Mouse (Mus musculus) hindbrain, embryonic 13.5 days (tissue): Measurements from ENCODE around the gene Kif13a. TPM values are rescaled to one million over a fixed set of nuclear protein-coding genes. Genes with fewer than 3 reads are reported as not detected.

Experiments used
- ATAC-seq: fragments of 200-750 bp; cut with Nextera tagmentation; 2 replicates; pipeline ENCODE4 v1.8.0; 2017; ENCODE audit warnings: moderate TSS enrichment; ENCODE audit not compliant: low FRiP score
- H3K27ac ChIP-seq: fragments of 300-500 bp; sonication (generic); 2 replicates; pipeline ENCODE4 v1.5.1; 2015; ENCODE audit warnings: inconsistent platforms, mild to moderate bottlenecking, moderate library complexity
- H3K27me3 ChIP-seq: fragments of 300-500 bp; sonication (generic); 2 replicates; pipeline ENCODE4 v1.6.1; 2015; ENCODE audit warnings: mild to moderate bottlenecking, inconsistent platforms
- H3K36me3 ChIP-seq: fragments of 300-500 bp; sonication (generic); 2 replicates; pipeline ENCODE4 v1.6.1; 2015; ENCODE audit warnings: mild to moderate bottlenecking, inconsistent platforms
- H3K4me1 ChIP-seq: fragments of 300-500 bp; sonication (generic); replicated peaks from 2 replicates; pipeline ENCODE4 v1.6.1; 2015; ENCODE audit warnings: inconsistent platforms
- H3K4me2 ChIP-seq: fragments of 300-500 bp; sonication (generic); 2 replicates; pipeline ENCODE4 v1.6.1; 2015; ENCODE audit warnings: inconsistent platforms, mild to moderate bottlenecking, moderate library complexity
- H3K4me3 ChIP-seq: fragments of 300-500 bp; sonication (generic); 2 replicates; pipeline ENCODE4 v1.5.1; 2015; ENCODE audit warnings: mild to moderate bottlenecking, inconsistent platforms
- H3K9ac ChIP-seq: fragments of 300-500 bp; sonication (generic); 2 replicates; pipeline ENCODE4 v1.6.1; 2015; ENCODE audit warnings: mild to moderate bottlenecking, inconsistent platforms
- H3K9me3 ChIP-seq: fragments of 300-500 bp; sonication (generic); 2 replicates; pipeline ENCODE4 v1.6.1; 2016; ENCODE audit warnings: inconsistent platforms
- WGBS: fragments of 180-500 bp; shearing (Covaris S2); methylation state at CpG from one replicate; pipeline ENCODE4 v1.1.7; 2015; 5-methylcytosine and 5-hydroxymethylcytosine counted together
- polyA plus RNA-seq: library from polyadenylated mRNA; unstranded; fragments of >200 nt; fragmentation: Nextera tagmentation; extraction: Ambion mirVana; gene quantifications from 2 replicates; pipeline ENCODE4 v1.2.1, GENCODE M21; 2015

Kif13a gene
- polyA plus RNA-seq, 1 experiment from 2014 or later, result 11.6 TPM

GRCm38 (mm10) chr13:46946041-46946440 is 16.4 kb upstream of the Kif13a start:
- no peak for ATAC-seq
- no peaks in the 10 kb centered on the region for H3K9me3 ChIP-seq
- H3K4me1 ChIP-seq, result 0 out of 2 replicates have a peak, but pooled peaks cover 5% of the 10 kb centered on the region
- H3K9ac ChIP-seq, result no peak overlapping the region
- H3K4me2 ChIP-seq, result no peak overlapping the region
- WGBS, result 48% methylated on average over 5 of the region's 5 CpGs
- no peak overlapping the region for H3K4me3 ChIP-seq
- no peak overlapping the region for H3K27ac ChIP-seq
- no peaks in the 10 kb centered on the region for H3K36me3 ChIP-seq
- no peaks in the 10 kb centered on the region for H3K27me3 ChIP-seq

GRCm38 (mm10) chr13:46945256-46945655 is 15.6 kb upstream of the Kif13a start:
- WGBS, result 85% methylated on average over 3 of the region's 3 CpGs
- no peak overlapping the region for H3K4me3 ChIP-seq
- no peaks in the 10 kb centered on the region for H3K9me3 ChIP-seq
- no peak overlapping the region for H3K9ac ChIP-seq
- no peak overlapping the region for H3K27ac ChIP-seq
- ATAC-seq, result no peak
- 0 out of 2 replicates have a peak, but pooled peaks cover 5% of the 10 kb centered on the region for H3K4me1 ChIP-seq
- H3K27me3 ChIP-seq, result no peaks in the 10 kb centered on the region
- H3K4me2 ChIP-seq, result no peak overlapping the region
- no peaks in the 10 kb centered on the region for H3K36me3 ChIP-seq

GRCm38 (mm10) chr13:46943294-46943693 is 13.6 kb upstream of the Kif13a start:
- Histone ChIP-seq H3K4me2 (no peak overlapping the region), H3K27ac (no peak overlapping the region), H3K4me3 (no peak overlapping the region), H3K9me3 (no peaks in the 10 kb centered on the region), H3K4me1 (0 out of 2 replicates have a peak, but pooled peaks cover 5% of the 10 kb centered on the region), H3K36me3 (no peaks in the 10 kb centered on the region), H3K27me3 (no peaks in the 10 kb centered on the region), H3K9ac (no peak overlapping the region)
- ATAC-seq, result no peak

- 84% methylated on average over 10 of the region's 10 CpGs for WGBS
- Histone ChIP-seq H3K4me1 (peaks cover 7% of the 10 kb centered on the region), H3K9ac (no peak overlapping the region), H3K27me3 (0 out of 2 replicates have a peak, but pooled peaks cover 10% of the 10 kb centered on the region), H3K9me3 (no peaks in the 10 kb centered on the region), H3K36me3 (no peaks in the 10 kb centered on the region), H3K4me2 (no peak overlapping the region), H3K27ac (no peak overlapping the region), H3K4me3 (no peak overlapping the region)
- no peak for ATAC-seq
Measured at GRCm38 (mm10) chr13:46934116-46934515, 4.4 kb upstream of the Kif13a start.

- no peak overlapping the region for H3K27ac ChIP-seq
- no peak overlapping the region for H3K4me2 ChIP-seq
- H3K36me3 ChIP-seq, result no peaks in the 10 kb centered on the region
- peaks cover 19% of the 10 kb centered on the region for H3K4me1 ChIP-seq
- H3K9me3 ChIP-seq, result no peaks in the 10 kb centered on the region
- H3K27me3 ChIP-seq, result 0 out of 2 replicates have a peak, but pooled peaks cover 10% of the 10 kb centered on the region
- no peak overlapping the region for H3K4me3 ChIP-seq
- 86% methylated on average over 6 of the region's 6 CpGs for WGBS
- ATAC-seq, result no peak
- no peak overlapping the region for H3K9ac ChIP-seq
Measured at GRCm38 (mm10) chr13:46932846-46933245, 3.2 kb upstream of the Kif13a start.

- peaks cover 19% of the 10 kb centered on the region for H3K4me1 ChIP-seq
- 91% methylated on average over 1 of the region's 1 CpGs for WGBS
- no peak for ATAC-seq
- H3K27me3 ChIP-seq, result 0 out of 2 replicates have a peak, but pooled peaks cover 10% of the 10 kb centered on the region
- no peak overlapping the region for H3K9ac ChIP-seq
- H3K27ac ChIP-seq, result no peak overlapping the region
- H3K4me3 ChIP-seq, result no peak overlapping the region
- H3K9me3 ChIP-seq, result no peaks in the 10 kb centered on the region
- no peak overlapping the region for H3K4me2 ChIP-seq
- no peaks in the 10 kb centered on the region for H3K36me3 ChIP-seq
Measured at GRCm38 (mm10) chr13:46932049-46932448, 2.4 kb upstream of the Kif13a start.

GRCm38 (mm10) chr13:46930659-46931046 is 986 bp upstream of the Kif13a start:
- peak; percentile 33 for ATAC-seq
- Histone ChIP-seq H3K4me1 (peaks cover 29% of the 10 kb centered on the region), H3K4me2 (peak overlapping the region; percentile 81), H3K9me3 (no peaks in the 10 kb centered on the region), H3K27me3 (0 out of 2 replicates have a peak, but pooled peaks cover 10% of the 10 kb centered on the region), H3K27ac (peak overlapping the region; percentile 98), H3K4me3 (peak overlapping the region; percentile 81), H3K9ac (peak overlapping the region; percentile 92), H3K36me3 (peaks cover 6% of the 10 kb centered on the region; the same call in 1 of the 2 replicates)
- under 1% methylated on average over 15 of the region's 15 CpGs for WGBS

- peak; percentile 66 for ATAC-seq
- H3K27me3 ChIP-seq, result 0 out of 2 replicates have a peak, but pooled peaks cover 10% of the 10 kb centered on the region
- peaks cover 30% of the 10 kb centered on the region for H3K4me1 ChIP-seq
- H3K9ac ChIP-seq, result peak overlapping the region; percentile 92
- under 1% methylated on average over 56 of the region's 60 CpGs for WGBS
- peak overlapping the region; percentile 98 for H3K27ac ChIP-seq
- peak overlapping the region; percentile 81 for H3K4me3 ChIP-seq
- H3K36me3 ChIP-seq, result peaks cover 8% of the 10 kb centered on the region; the same call in 1 of the 2 replicates
- H3K4me2 ChIP-seq, result peak overlapping the region; percentile 81
- H3K9me3 ChIP-seq, result no peaks in the 10 kb centered on the region
Measured at GRCm38 (mm10) chr13:46928961-46929691, 541 bp downstream of the Kif13a start.

- peak overlapping the region; percentile 92 for H3K9ac ChIP-seq
- peaks cover 8% of the 10 kb centered on the region; the same call in 1 of the 2 replicates for H3K36me3 ChIP-seq
- peak overlapping the region; percentile 81 for H3K4me2 ChIP-seq
- H3K9me3 ChIP-seq, result no peaks in the 10 kb centered on the region
- no peak for ATAC-seq
- peak overlapping the region; percentile 81 for H3K4me3 ChIP-seq
- 0 out of 2 replicates have a peak, but pooled peaks cover 10% of the 10 kb centered on the region for H3K27me3 ChIP-seq
- H3K4me1 ChIP-seq, result peaks cover 30% of the 10 kb centered on the region
- H3K27ac ChIP-seq, result no peak overlapping the region
- 18% methylated on average over 5 of the region's 5 CpGs for WGBS
Measured at GRCm38 (mm10) chr13:46928404-46928803, 1.3 kb downstream of the Kif13a start.

- 81% methylated on average over 13 of the region's 13 CpGs for WGBS
- ATAC-seq, result no peak
Measured at GRCm38 (mm10) chr13:46925671-46926070, 4.0 kb downstream of the Kif13a start.

GRCm38 (mm10) chr13:46921559-46921958 is 8.1 kb downstream of the Kif13a start:
- H3K4me3 ChIP-seq, result no peak overlapping the region
- peaks cover 8% of the 10 kb centered on the region; the same call in 1 of the 2 replicates for H3K36me3 ChIP-seq
- H3K9ac ChIP-seq, result no peak overlapping the region
- no peak overlapping the region for H3K27ac ChIP-seq
- ATAC-seq, result no peak
- 87% methylated on average over 8 of the region's 8 CpGs for WGBS
- H3K27me3 ChIP-seq, result no peaks in the 10 kb centered on the region
- peaks cover 7% of the 10 kb centered on the region for H3K4me1 ChIP-seq
- H3K9me3 ChIP-seq, result no peaks in the 10 kb centered on the region
- H3K4me2 ChIP-seq, result no peak overlapping the region

More at GRCm38 (mm10) chr13:46925671-46926070, 4.0 kb downstream of the Kif13a start:
- H3K36me3 ChIP-seq, result peaks cover 8% of the 10 kb centered on the region; the same call in 1 of the 2 replicates
- H3K4me1 ChIP-seq, result peaks cover 27% of the 10 kb centered on the region
- no peak overlapping the region for H3K4me3 ChIP-seq
- no peaks in the 10 kb centered on the region for H3K9me3 ChIP-seq
- no peak overlapping the region for H3K27ac ChIP-seq
- H3K9ac ChIP-seq, result no peak overlapping the region
- no peaks in the 10 kb centered on the region for H3K27me3 ChIP-seq
- no peak overlapping the region for H3K4me2 ChIP-seq

GRCm38 (mm10) chr13:46919797-46920196 is 9.9 kb downstream of the Kif13a start:
- H3K4me3 ChIP-seq, result no peak overlapping the region
- H3K9me3 ChIP-seq, result no peaks in the 10 kb centered on the region
- no peaks in the 10 kb centered on the region for H3K27me3 ChIP-seq
- no peak overlapping the region for H3K9ac ChIP-seq
- no peak overlapping the region for H3K4me2 ChIP-seq
- no peaks in the 10 kb centered on the region for H3K4me1 ChIP-seq
- ATAC-seq, result no peak
- H3K36me3 ChIP-seq, result no peaks in the 10 kb centered on the region
- WGBS, result 92% methylated on average over 2 of the region's 2 CpGs
- no peak overlapping the region for H3K27ac ChIP-seq

- no peaks in the 10 kb centered on the region for H3K9me3 ChIP-seq
- no peaks in the 10 kb centered on the region for H3K4me1 ChIP-seq
- H3K4me3 ChIP-seq, result no peak overlapping the region
- no peak overlapping the region for H3K27ac ChIP-seq
- H3K27me3 ChIP-seq, result no peaks in the 10 kb centered on the region
- H3K36me3 ChIP-seq, result no peaks in the 10 kb centered on the region
- no peak overlapping the region for H3K4me2 ChIP-seq
- ATAC-seq, result no peak
- H3K9ac ChIP-seq, result no peak overlapping the region
- 87% methylated on average over 5 of the region's 5 CpGs for WGBS
Measured at GRCm38 (mm10) chr13:46918509-46918908, 11.2 kb downstream of the Kif13a start.
